Mouse (Mus musculus) neural tube, embryonic 15.5 days (tissue): ENCODE data around the gene Trim62. TPM values are rescaled to one million over a fixed set of nuclear protein-coding genes. Genes with fewer than 3 reads are reported as not detected.
A peak's percentile ranks its signal among the peaks of the same experiment; 100 is the strongest.

Experiments used
- ATAC-seq: fragments of 200-750 bp; cut with Nextera tagmentation; 2 replicates; pipeline ENCODE4 v1.8.0; 2017; ENCODE audit warnings: mild to moderate bottlenecking, moderate TSS enrichment, moderate library complexity; ENCODE audit not compliant: low FRiP score
- H3K27ac ChIP-seq: fragments of 300-500 bp; sonication (generic); replicated peaks from 2 replicates; pipeline ENCODE4 v1.5.1; 2015; ENCODE audit warnings: mild to moderate bottlenecking, inconsistent platforms
- H3K27me3 ChIP-seq: fragments of 300-500 bp; sonication (generic); replicated peaks from 2 replicates; pipeline ENCODE4 v1.6.1; 2015; ENCODE audit warnings: inconsistent platforms
- H3K36me3 ChIP-seq: fragments of 300-500 bp; sonication (generic); 2 replicates; pipeline ENCODE4 v1.6.1; 2015; ENCODE audit warnings: inconsistent platforms
- H3K4me1 ChIP-seq: fragments of 300-500 bp; sonication (generic); 2 replicates; pipeline ENCODE4 v1.6.1; 2015; ENCODE audit warnings: inconsistent platforms
- H3K4me2 ChIP-seq: fragments of 300-500 bp; sonication (generic); 2 replicates; pipeline ENCODE4 v1.6.1; 2015; ENCODE audit warnings: inconsistent platforms, mild to moderate bottlenecking, moderate library complexity
- H3K4me3 ChIP-seq: fragments of 300-500 bp; sonication (generic); replicated peaks from 2 replicates; pipeline ENCODE4 v1.5.1; 2015; ENCODE audit warnings: mild to moderate bottlenecking, inconsistent platforms
- H3K9ac ChIP-seq: fragments of 300-500 bp; sonication (generic); replicated peaks from 2 replicates; pipeline ENCODE4 v1.6.1; 2015; ENCODE audit warnings: mild to moderate bottlenecking, inconsistent platforms
- H3K9me3 ChIP-seq: fragments of 300-500 bp; sonication (generic); replicated peaks from 2 replicates; pipeline ENCODE4 v1.6.1; 2016; ENCODE audit warnings: inconsistent platforms
- WGBS: fragments of 180-500 bp; shearing (Covaris S2); methylation state at CpG from one replicate; pipeline ENCODE4 v1.1.7; 2015; ENCODE audit warnings: mixed read lengths; 5-methylcytosine and 5-hydroxymethylcytosine counted together
- polyA plus RNA-seq: library from polyadenylated mRNA; unstranded; fragments of >200 nt; fragmentation: Nextera tagmentation; extraction: Ambion mirVana; gene quantifications from 2 replicates; pipeline ENCODE4 v1.2.1, GENCODE M21; 2015

Gene Trim62
- polyA plus RNA-seq, 1 experiment from 2014 or later, result 25.5 TPM

DNA sequence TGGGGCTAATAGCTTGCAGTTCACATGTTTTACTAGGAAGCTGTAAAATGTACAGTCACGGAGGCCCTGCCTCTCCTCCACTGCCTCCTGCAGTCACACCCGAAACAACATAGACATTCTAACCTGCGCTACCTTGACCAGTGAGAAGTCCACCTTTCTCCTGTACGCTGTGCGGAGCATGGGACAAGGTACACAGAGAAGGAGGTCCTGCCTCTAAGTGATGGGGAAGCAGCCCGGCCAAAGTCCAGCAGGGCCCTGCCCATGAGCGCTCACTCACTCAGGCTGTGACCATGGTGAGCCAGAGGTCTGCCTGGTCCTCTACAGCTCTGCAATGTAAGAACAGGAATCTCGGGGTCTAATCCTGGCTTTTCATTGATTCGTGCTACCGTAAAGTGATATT lies 28.7 kb downstream of the Trim62 start:
- Histone ChIP-seq H3K27me3 (no peaks in the 10 kb centered on the region), H3K4me3 (no peak overlapping the region), H3K36me3 (peaks cover 28% of the 10 kb centered on the region), H3K4me1 (0 out of 2 replicates have a peak, but pooled peaks cover 3% of the 10 kb centered on the region), H3K27ac (no peak overlapping the region), H3K9ac (no peak overlapping the region), H3K9me3 (no peaks in the 10 kb centered on the region), H3K4me2 (no peak overlapping the region)
- 93% methylated on average over 10 of the region's 10 CpGs for WGBS
- no peak for ATAC-seq

- no peak for ATAC-seq
Observed at GRCm38 (mm10) chr4:128913794-128914193, 30.4 kb downstream of the Trim62 start.

GRCm38 (mm10) chr4:128917119-128917518 lies 33.7 kb downstream of the Trim62 start:
- Histone ChIP-seq H3K4me1 (0 out of 2 replicates have a peak, but pooled peaks cover 4% of the 10 kb centered on the region), H3K9ac (no peak overlapping the region), H3K27ac (no peak overlapping the region), H3K36me3 (0 out of 2 replicates have a peak, but pooled peaks cover 1% of the 10 kb centered on the region), H3K9me3 (no peaks in the 10 kb centered on the region), H3K4me3 (no peak overlapping the region), H3K27me3 (0 out of 2 replicates have a peak, but pooled peaks cover 3% of the 10 kb centered on the region), H3K4me2 (no peak overlapping the region)
- no peak for ATAC-seq
- 80% methylated on average over 3 of the region's 3 CpGs for whole genome bisulfite sequencing

More at GRCm38 (mm10) chr4:128913794-128914193, 30.4 kb downstream of the Trim62 start:
- Histone ChIP-seq H3K4me1 (no peaks in the 10 kb centered on the region), H3K9me3 (no peaks in the 10 kb centered on the region), H3K36me3 (peaks cover 27% of the 10 kb centered on the region), H3K4me2 (no peak overlapping the region), H3K9ac (no peak overlapping the region), H3K4me3 (no peak overlapping the region), H3K27ac (no peak overlapping the region), H3K27me3 (0 out of 2 replicates have a peak, but pooled peaks cover 3% of the 10 kb centered on the region)
- WGBS, result 28% methylated on average over 4 of the region's 4 CpGs

- Histone ChIP-seq H3K4me1 (0 out of 2 replicates have a peak, but pooled peaks cover 4% of the 10 kb centered on the region), H3K4me3 (no peak overlapping the region), H3K9ac (no peak overlapping the region), H3K9me3 (no peaks in the 10 kb centered on the region), H3K27me3 (0 out of 2 replicates have a peak, but pooled peaks cover 6% of the 10 kb centered on the region), H3K27ac (no peak overlapping the region), H3K36me3 (no peaks in the 10 kb centered on the region), H3K4me2 (no peak overlapping the region)
- no peak for ATAC-seq
- WGBS, result 81% methylated on average over 6 of the region's 6 CpGs
Observed at GRCm38 (mm10) chr4:128917756-128918155, 34.4 kb downstream of the Trim62 start.

GRCm38 (mm10) chr4:128918187-128918586 lies 34.8 kb downstream of the Trim62 start:
- Histone ChIP-seq H3K27ac (no peak overlapping the region), H3K27me3 (peaks cover 8% of the 10 kb centered on the region; the same call in 1 of the 2 replicates), H3K9ac (no peak overlapping the region), H3K9me3 (no peaks in the 10 kb centered on the region), H3K4me2 (no peak overlapping the region), H3K36me3 (no peaks in the 10 kb centered on the region), H3K4me1 (0 out of 2 replicates have a peak, but pooled peaks cover 4% of the 10 kb centered on the region), H3K4me3 (no peak overlapping the region)
- ATAC-seq, result no peak
- WGBS, result 64% methylated on average over 3 of the region's 3 CpGs

- Histone ChIP-seq H3K36me3 (no peaks in the 10 kb centered on the region), H3K27me3 (peaks cover 11% of the 10 kb centered on the region; the same call in 1 of the 2 replicates), H3K4me3 (no peak overlapping the region), H3K27ac (no peak overlapping the region), H3K4me1 (0 out of 2 replicates have a peak, but pooled peaks cover 4% of the 10 kb centered on the region), H3K9me3 (no peaks in the 10 kb centered on the region), H3K9ac (no peak overlapping the region), H3K4me2 (no peak overlapping the region)
- no peak for ATAC-seq
- WGBS, result 22% methylated on average over 10 of the region's 10 CpGs
Observed at GRCm38 (mm10) chr4:128919106-128919505, 35.7 kb downstream of the Trim62 start.

- Histone ChIP-seq H3K27me3 (peaks cover 8% of the 10 kb centered on the region; the same call in 1 of the 2 replicates), H3K9ac (0 out of 2 replicates have a peak overlapping the region, but pooled peaks have one; percentile 17), H3K4me3 (no peak overlapping the region), H3K36me3 (no peaks in the 10 kb centered on the region), H3K27ac (no peak overlapping the region), H3K9me3 (no peaks in the 10 kb centered on the region), H3K4me1 (peaks cover 13% of the 10 kb centered on the region), H3K4me2 (no peak overlapping the region)
- no peak for ATAC-seq
- WGBS, result 88% methylated on average over 3 of the region's 3 CpGs
Observed at GRCm38 (mm10) chr4:128923603-128924002, 40.2 kb downstream of the Trim62 start.

DNA sequence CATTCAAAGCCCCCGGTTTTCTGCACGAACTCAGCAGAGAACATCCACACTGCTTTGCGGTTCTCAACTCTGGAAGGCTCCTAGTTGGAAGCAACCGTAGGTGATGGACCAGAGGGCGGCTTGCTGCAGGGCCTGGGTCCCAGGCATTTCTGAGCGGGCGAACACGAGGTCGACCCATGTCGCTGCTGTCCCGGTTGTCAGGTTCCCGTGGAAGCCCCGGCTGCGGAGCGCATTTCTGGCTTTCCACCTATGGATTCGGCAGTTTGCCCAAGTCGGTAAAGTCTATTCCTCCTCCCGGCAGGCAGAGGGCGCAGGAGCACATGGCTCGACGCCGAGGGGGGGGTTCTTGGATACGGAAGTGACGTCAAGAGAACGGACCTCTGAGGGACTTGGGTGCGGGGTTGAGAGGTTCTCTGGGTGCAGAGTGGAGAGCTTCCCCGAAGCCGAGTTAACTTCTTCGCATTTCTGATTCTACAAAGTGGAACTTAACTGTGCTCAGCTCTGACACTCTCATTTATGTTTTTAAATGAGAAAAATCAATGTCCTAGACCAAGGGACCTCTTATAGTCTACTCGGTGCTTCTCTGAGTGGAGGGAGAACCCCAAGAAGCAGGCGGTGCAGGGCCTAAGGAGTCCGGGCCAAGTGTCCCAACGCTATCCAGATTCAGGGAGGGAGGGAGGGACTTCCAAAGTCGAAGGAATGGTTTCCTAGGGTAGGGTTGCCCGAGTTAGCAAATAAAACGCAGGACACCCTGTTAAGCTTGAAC lies 41.6 kb downstream of the Trim62 start:
- ATAC-seq, result peak; percentile 91
- H3K4me2 ChIP-seq, result peak overlapping the region; percentile 81
- peak overlapping the region; percentile 62 for H3K9ac ChIP-seq
- H3K4me3 ChIP-seq, result peak overlapping the region; percentile 48
- peaks cover 8% of the 10 kb centered on the region; the same call in 1 of the 2 replicates for H3K27me3 ChIP-seq
- no peaks in the 10 kb centered on the region for H3K36me3 ChIP-seq
- 12% methylated on average over 36 of the region's 36 CpGs for WGBS
- peak overlapping the region; percentile 77 for H3K27ac ChIP-seq
- H3K4me1 ChIP-seq, result peaks cover 10% of the 10 kb centered on the region
- no peaks in the 10 kb centered on the region for H3K9me3 ChIP-seq

DNA sequence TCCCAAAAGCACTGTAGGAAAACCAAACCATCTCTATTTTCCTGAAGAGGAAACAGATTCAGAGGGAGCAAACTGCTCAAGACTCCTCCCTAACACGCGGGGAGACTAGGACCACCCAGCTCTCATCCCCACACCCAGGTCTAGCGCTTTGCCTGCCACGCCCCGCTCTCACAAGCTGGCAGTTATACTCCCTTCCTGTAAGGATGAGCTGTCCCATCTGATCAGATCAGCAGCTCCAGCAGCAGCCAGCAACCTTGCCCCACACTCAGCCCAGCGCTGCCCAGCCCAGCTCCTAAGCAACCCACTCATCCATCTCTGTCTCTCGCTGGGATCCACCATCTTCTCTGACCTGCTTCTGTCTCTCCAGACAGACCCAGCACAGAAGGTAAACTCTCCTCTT lies 49.4 kb downstream of the Trim62 start:
- ATAC-seq, result no peak
- H3K4me2 ChIP-seq, result no peak overlapping the region
- no peaks in the 10 kb centered on the region for H3K36me3 ChIP-seq
- WGBS, result 70% methylated on average over 7 of the region's 7 CpGs
- H3K9ac ChIP-seq, result no peak overlapping the region
- no peaks in the 10 kb centered on the region for H3K4me1 ChIP-seq
- no peak overlapping the region for H3K27ac ChIP-seq
- H3K4me3 ChIP-seq, result no peak overlapping the region
- no peaks in the 10 kb centered on the region for H3K27me3 ChIP-seq
- no peaks in the 10 kb centered on the region for H3K9me3 ChIP-seq

DNA sequence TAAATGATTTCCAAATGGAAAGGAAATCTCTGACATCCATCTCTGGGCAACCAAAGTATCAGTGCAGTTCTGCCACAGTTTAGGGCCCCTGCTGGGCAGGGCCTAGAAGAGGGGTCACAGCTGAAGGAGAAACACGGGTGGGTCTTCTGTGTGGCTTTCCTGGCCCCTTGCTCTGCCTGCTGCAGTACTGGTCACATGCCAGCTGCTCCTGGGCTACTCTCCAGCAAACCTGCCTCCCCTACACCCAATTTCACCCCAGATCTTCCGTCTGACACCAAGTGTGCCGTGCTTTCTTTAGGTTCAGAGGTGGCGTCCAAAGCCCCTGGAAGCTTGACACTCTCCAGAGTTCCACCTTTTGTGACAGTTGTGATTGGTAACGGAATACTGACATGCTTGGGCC lies 52.2 kb downstream of the Trim62 start:
- 77% methylated on average over 5 of the region's 5 CpGs for WGBS
- no peak for ATAC-seq
- Histone ChIP-seq H3K4me1 (no peaks in the 10 kb centered on the region), H3K9me3 (no peaks in the 10 kb centered on the region), H3K36me3 (no peaks in the 10 kb centered on the region), H3K9ac (no peak overlapping the region), H3K27me3 (no peaks in the 10 kb centered on the region), H3K4me3 (no peak overlapping the region), H3K27ac (no peak overlapping the region), H3K4me2 (no peak overlapping the region)

DNA sequence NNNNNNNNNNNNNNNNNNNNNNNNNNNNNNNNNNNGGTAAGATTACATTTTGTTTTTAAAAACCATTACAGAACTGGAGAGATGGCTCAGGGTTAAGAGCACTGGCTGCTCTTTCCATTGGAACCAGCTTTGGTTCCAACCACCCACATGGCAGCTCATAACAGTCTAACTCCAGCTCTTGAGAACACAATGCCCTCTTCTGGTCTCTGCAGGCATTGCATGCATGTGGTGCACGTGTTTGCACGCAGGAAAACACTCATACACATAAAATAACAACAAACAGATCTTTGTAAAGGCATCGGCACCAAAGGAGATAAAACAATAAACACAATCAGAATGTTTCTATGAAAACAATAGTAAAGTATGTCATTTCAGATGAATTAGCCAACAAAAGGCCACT lies 59.0 kb downstream of the Trim62 start:
- ATAC-seq, result no peak
- Histone ChIP-seq H3K4me1 (0 out of 2 replicates have a peak, but pooled peaks cover 1% of the 10 kb centered on the region), H3K9me3 (no peaks in the 10 kb centered on the region), H3K27ac (no peak overlapping the region), H3K27me3 (no peaks in the 10 kb centered on the region), H3K9ac (no peak overlapping the region), H3K36me3 (no peaks in the 10 kb centered on the region), H3K4me2 (no peak overlapping the region), H3K4me3 (no peak overlapping the region)
- 62% methylated on average over 3 of the region's 3 CpGs for WGBS

GRCm38 (mm10) chr4:128946736-128947135 lies 63.4 kb downstream of the Trim62 start:
- 83% methylated on average over 9 of the region's 9 CpGs for WGBS
- no peaks in the 10 kb centered on the region for H3K36me3 ChIP-seq
- ATAC-seq, result no peak

More at GRCm38 (mm10) chr4:128946736-128947135, 63.4 kb downstream of the Trim62 start:
- H3K4me1 ChIP-seq, result peaks cover 10% of the 10 kb centered on the region; the same call in 1 of the 2 replicates
- H3K4me2 ChIP-seq, result no peak overlapping the region
- H3K27me3 ChIP-seq, result no peaks in the 10 kb centered on the region
- H3K4me3 ChIP-seq, result no peak overlapping the region
- H3K9me3 ChIP-seq, result no peaks in the 10 kb centered on the region
- no peak overlapping the region for H3K9ac ChIP-seq
- H3K27ac ChIP-seq, result no peak overlapping the region
